Mouse (Mus musculus) frontal cortex, adult 2 months (tissue): ENCODE measurements at regions not wholly inside any gene's neighbourhood (a gene's known extent, or its start where the extent isn't known, plus 50 kb on each side); places are given as distances from the start of the nearest gene placed in this dataset.
A peak's percentile ranks its signal among the peaks of the same experiment; 100 is the strongest.

Experiments used
- DNase-seq, 2 experiments: peaks; one replicate each; pipeline ENCODE4 v3.0.0; 2022; ENCODE audit warnings: low spot score in 1 of 2; ENCODE audit errors: extremely low spot score in 1 of 2

DNA sequence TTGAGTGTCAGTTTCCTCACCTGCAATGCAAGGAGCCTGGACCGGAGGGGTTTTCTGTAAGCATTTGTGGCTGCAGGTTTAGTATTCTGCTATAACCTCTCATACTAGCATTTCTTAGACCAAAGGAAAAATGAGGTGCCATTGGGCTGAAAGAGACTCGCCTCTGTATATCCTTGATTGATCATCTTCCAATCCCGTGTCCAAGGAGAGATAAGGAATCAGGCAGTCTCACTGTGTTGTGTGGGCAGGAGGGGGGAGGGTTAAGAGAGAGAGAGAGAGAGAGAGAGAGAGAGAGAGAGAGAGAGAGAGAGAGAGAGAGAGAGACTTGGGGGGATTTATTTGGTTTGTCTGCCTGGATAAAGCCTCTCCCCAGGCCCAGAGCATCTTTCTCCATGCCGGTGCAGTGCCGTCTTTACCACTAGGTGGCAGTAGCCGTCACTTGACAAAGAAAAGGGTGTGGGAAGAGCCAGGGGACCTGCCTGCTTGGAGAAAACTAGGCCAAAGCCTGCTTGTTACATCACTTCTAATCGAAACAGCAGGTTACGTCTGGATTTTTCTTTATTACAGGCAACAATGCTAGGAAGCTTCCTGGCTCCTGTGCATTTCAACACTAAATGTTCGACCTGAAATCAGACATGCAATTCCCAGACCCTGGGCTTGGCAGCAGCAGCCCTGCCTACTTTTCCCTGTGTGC is 56.1 kb upstream of the Ces5a start:
- peak; percentile 83 to 98 for DNase-seq

- DNase-seq = no peak
Measured at GRCm38 (mm10) chr8:93592302-93592651, 56.6 kb upstream of the Ces5a start.

DNA sequence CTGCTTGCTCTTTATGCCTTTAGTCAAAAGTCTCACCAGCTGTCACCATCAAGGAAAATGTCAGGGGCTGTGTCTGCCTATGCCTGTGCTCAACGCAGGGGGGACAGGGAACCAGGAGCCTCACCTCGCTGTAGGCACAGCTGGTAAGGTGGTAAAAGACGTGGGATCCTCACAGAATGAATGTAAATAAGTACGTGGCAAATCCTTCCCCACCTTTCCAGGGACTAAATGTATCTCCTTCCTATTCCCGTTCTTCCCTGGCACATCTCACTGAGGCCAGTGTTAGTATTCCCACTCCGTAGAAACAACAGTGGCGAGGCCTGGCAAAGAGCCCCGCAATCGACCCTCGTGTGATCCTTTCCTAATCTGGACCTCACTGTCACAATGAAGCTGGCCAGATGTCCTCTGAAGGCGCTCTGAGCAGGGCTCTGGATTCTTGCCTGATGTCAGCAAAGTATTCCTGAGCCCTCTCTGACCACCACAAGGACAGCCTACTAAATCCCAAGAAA is 63.0 kb upstream of the Ces5a start:
- DNase-seq = peak in 1 of 2 experiments; percentile 34

DNA sequence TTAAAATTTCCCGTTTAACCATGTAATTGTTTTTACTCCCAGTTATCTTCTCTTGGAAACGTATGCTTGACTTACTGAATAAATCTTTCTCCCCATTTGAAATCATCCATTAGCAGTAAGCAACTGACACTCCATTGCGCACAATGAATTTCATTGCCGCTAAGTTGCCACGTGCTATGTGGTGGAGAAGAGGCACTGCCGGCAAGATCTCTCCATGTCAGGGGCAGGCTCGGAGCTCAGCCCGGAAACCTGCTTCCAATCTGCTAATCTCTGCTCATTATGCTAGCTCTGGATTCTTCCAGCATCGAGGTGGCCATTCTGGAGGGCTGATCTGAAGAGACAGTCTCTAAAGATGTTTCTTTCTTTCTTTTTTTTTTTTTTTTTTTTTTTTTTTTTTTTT is 63.7 kb upstream of the Ces5a start:
- peak in 1 of 2 experiments; percentile 20 for DNase-seq

GRCm38 (mm10) chr8:93599776-93600175 is 64.1 kb upstream of the Ces5a start:
- DNase-seq = no peak

GRCm38 (mm10) chr8:93626807-93627526 is 91.3 kb upstream of the Ces5a start:
- peak in 1 of 2 experiments; percentile 34 for DNase-seq

DNA sequence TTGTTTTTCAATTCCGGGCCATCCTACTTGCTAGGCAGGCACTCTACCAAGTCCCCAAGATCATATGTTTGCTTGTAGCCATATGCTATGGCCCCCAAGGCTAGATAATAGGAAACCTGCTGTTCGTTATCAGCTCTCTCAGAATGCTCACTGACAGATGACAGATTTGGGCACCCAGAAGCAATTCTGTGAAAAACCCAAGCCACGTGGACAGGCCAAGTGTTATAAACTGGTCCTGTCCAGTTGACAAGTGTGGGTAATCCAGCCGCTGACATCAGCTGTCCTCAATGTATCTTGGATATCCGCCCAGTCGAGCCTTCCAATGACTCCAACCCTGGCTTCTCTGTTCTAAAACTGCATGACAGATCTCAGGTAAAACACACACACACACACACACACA is 92.0 kb upstream of the Ces5a start:
- DNase-seq = no peak

GRCm38 (mm10) chr8:93632896-93633295 is 97.3 kb upstream of the Ces5a start:
- DNase-seq = peak in 1 of 2 experiments; percentile 11

DNA sequence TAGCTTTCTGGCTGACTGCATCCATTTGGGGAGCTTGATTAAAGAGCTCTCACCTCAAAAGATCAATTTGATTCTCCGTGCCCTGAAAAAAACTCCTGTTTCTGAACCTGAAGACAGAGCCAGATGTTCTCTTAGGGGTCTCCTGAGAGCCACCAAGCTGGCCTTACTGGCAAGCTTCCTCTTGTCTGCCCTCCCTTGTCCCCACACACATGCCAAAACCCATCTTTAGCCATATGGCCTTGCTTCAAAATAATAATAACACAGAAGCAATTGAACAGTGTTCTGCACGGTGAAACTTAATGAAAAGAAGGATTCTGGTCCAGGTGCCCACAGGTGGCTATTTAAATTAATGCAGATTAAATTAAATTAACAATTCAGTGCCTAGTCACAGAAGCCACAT is 107.1 kb upstream of the Ces5a start:
- DNase-seq = no peak

DNA sequence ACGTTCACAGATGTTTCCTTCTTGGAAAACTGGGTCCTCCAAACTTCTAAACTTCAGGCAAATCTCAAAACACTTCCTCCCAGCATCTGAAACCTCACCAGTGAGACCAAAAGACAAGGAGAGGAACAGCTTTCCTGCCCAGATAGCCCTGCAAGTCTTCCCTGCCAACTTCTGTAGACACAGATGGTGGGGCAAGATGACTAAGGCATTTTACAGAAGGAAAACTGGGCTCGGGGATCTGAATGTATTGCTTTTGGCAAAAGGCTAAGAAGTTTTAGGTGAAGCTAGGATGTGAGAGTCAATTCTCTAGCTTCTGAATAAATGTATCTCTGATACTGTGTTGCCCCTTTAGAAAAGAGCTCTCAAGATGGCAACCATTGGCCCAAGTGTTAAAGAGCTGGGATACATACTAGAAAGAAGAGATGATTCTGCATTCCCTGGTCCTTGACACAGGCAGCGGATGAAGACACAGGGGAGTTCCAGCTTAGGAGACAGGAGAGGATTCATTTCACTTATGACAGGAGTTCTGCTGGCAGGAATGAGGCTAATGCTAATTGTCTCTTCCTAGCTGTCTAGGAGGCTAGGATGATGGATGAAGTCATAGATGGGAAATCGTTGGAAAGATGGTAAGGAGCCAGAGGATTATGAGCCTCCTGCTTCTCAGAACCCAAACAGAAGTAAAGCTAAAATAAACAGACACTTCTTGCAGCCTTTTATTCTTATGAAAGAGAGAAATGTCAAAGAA is 108.0 kb upstream of the Ces5a start:
- DNase-seq = peak in 1 of 2 experiments; percentile 45

DNA sequence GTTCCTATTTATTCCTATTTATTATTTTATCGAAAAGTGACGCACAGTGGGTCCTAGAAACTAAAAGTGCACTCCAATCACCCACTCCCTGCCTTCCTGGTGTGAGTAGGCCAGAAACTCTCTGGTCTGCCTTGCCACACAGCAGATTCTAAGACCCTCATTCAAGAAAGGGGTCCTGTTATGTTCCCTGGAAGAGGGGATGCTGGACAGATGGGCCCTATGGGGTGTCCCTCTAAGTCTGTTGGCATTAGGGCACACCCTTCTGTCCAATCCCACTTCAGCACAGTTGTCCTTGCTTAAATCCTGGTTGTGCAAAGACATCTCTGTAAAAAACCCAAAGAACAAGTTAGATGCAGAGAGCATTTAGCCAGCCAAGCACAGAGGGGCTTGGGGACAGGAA is 117.8 kb upstream of the Ces5a start:
- DNase-seq = no peak

- DNase-seq = peak; percentile 72 to 76
Measured at GRCm38 (mm10) chr8:93653913-93654705, 118.5 kb upstream of the Ces5a start.

DNA sequence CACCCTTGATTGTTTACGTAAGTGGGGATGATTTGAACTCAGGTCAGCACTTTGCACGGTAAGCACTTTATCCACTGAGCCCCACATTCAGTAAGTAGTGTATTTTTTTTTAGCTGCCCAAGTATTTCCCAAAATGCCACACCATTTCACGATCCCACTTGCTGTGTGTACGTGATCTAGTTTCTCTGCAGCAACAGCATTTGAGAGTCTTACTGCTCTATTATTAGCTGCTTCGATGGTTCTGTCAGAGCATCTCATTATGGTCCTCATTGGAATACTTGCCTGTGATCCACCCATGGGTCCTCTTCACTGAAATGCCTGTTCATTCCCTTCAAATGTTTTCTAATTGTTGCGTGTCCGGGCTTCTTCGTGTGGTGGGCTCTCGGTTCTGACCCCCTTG is 120.1 kb upstream of the Ces5a start:
- peak in 1 of 2 experiments; percentile 10 for DNase-seq

GRCm38 (mm10) chr8:93661739-93662138 is 126.1 kb upstream of the Ces5a start:
- peak; percentile 63 to 92 for DNase-seq

DNA sequence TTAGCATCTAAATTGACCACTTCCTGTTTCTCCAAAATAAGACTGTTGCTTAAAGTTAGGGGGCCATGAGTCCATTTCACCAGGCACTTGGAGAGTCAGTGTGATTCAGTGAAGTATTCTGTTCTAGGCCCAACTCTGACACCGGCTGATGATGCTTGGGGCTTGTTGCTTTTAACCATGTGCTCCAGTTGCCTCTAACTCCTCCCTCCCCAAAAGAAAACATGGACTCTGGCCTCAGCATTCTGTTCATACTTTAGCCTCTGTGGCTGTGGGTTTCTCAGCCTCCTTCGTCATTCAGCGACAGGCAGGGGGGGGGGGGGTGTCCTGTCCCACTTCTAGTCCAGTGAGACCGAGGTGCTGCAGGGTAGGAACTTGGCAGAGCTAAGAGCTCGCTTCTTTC is 126.6 kb upstream of the Ces5a start:
- DNase-seq = no peak

GRCm38 (mm10) chr8:93663851-93664250 is 128.2 kb upstream of the Ces5a start:
- no peak for DNase-seq

DNA sequence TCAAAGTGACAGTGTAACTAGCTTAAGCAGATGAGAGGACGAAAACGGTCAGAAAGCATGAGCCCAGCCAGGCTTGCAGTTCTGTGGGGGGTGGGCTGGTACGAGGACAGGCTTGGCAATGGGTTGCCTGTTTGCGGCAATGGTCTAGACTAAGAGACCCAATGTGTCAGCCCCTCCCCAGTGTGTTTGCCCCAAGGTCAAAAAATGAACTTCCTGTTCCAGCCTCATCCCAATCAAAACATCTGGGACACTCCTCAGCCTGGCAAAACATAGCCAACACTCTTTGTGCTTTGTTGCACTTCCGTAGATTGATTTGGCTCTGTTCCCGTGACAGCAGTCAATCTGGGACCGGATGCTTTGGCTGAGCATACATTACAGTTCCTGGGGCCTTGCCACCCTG is 132.7 kb upstream of the Ces5a start:
- DNase-seq = no peak

DNA sequence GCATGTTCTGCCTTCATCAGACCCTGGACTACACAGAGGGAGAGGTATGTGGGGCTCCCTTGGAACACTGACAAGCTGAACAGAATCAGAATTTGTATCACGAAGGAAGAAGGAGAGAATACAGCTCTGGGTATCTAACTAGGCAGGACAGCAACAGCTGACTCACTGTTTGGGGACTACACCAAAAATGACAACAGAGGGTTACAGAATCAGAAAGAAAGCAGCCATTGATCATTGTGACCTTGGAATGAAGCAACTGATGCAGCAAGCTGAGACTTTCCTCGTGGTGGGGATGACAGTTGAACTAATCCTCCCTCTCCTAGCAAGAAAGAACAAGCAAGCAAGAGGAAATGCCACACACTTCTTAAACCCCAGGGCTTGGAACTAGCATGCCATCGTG is 135.0 kb upstream of the Gnao1 start:
- no peak for DNase-seq

GRCm38 (mm10) chr8:93683773-93684391 is 125.9 kb upstream of the Gnao1 start:
- no peak for DNase-seq

- DNase-seq = no peak
Measured at GRCm38 (mm10) chr8:93684392-93684791, 125.4 kb upstream of the Gnao1 start.
